Mouse (Mus musculus): ENCODE data around the gene Tead2. TPM values are rescaled to one million over a fixed set of nuclear protein-coding genes. Genes with fewer than 3 reads are reported as not detected.
A peak's percentile ranks its signal among the peaks of the same experiment; 100 is the strongest.

Tead2 gene
- polyA plus RNA-seq, 1 experiment from 2014 or later: 111 TPM

DNA sequence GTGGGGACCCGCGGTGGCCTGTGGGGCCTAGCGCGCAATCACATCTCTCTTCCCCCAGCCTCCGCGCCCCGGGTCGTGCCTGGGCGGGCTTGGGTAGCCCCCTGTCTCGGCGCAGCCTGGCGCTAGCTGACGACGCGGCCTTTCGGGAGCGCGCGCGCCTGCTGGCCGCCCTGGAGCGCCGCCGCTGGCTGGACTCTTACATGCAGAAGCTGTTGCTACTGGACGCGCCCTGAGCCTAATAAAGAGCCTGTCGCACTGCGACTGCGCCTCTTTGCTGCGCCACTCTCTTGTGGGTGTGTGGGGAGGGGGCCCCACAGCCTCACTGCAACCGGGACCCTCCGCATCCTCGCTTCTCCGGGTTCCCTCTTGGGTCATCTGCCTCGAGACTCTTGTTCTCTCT is 34.0 kb upstream of the Tead2 start:
- WGBS: 6% methylated on average over 29 of the region's 35 CpGs
- no peaks in the 10 kb centered on the region for H3K9me3 ChIP-seq (ENCODE audit: control insufficient read depth, low read length)
- H3K4me3 ChIP-seq (ENCODE audit: control insufficient read depth in 1 of 2, insufficient read depth in 1 of 2, low read depth in 1 of 2, low read length in 2 of 2): peak overlapping the region in 1 of 2 experiments; percentile 26; a peak in 2 of 4 replicates
- H3K9ac ChIP-seq (ENCODE audit: low read length): no peak overlapping the region
- H3K36me3 ChIP-seq (ENCODE audit: control insufficient read depth, insufficient read depth, low read length): no peaks in the 10 kb centered on the region
- H3K27ac ChIP-seq (replicated peaks in 1 of 2; ENCODE audit: control insufficient read depth in 1 of 2, insufficient read depth in 1 of 2, low read depth in 2 of 2, low read length in 2 of 2): no peak overlapping the region
- peaks cover 100% of the 10 kb centered on the region for H3K27me3 ChIP-seq (ENCODE audit: control insufficient read depth, insufficient read depth, low read length)
- no peak for ATAC-seq (ENCODE audit: insufficient number of reproducible peaks, insufficient read depth, low FRiP score, low read depth)
- H3K4me1 ChIP-seq (ENCODE audit: control insufficient read depth in 2 of 2, insufficient read depth in 2 of 2, low read length in 2 of 2): peaks cover 5 to 20% of the 10 kb centered on the region in 2 experiments; a peak in 3 of 4 replicates
- peak overlapping the region; percentile 63 for H3K4me2 ChIP-seq (ENCODE audit: low read length)

DNA sequence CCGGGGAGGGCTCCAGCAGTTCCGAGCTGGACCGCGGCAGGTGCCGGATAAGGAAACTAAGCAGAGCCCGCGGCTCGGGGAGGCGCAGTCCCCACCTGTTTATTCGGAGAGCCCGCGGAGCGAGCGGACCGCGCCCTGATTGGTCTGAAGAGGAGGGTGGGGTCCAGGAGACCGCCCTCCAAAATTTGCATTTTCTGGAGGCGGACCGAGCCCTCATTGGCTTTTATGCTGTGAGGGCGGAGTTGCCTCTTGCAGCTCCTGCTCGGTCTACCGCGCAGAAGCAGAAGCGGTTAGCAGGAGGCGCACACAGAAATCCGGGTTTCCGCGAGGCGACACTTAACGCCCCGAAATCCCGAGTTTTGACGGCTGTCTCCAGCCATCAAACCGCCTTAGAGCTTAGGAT is 33.4 kb upstream of the Tead2 start:
- H3K27me3 ChIP-seq (ENCODE audit: control insufficient read depth, insufficient read depth, low read length): peaks cover 99% of the 10 kb centered on the region
- peak overlapping the region; percentile 59; the same call in 1 of the 2 replicates for H3K9ac ChIP-seq (ENCODE audit: low read length)
- H3K36me3 ChIP-seq (ENCODE audit: control insufficient read depth, insufficient read depth, low read length): no peaks in the 10 kb centered on the region
- peak overlapping the region; percentile 26 to 31 for H3K4me3 ChIP-seq (ENCODE audit: control insufficient read depth in 1 of 2, insufficient read depth in 1 of 2, low read depth in 1 of 2, low read length in 2 of 2)
- H3K27ac ChIP-seq (replicated peaks in 1 of 2; ENCODE audit: control insufficient read depth in 1 of 2, insufficient read depth in 1 of 2, low read depth in 2 of 2, low read length in 2 of 2): no peak overlapping the region
- peak; percentile 52; the same call in 1 of the 2 replicates for ATAC-seq (ENCODE audit: insufficient number of reproducible peaks, insufficient read depth, low FRiP score, low read depth)
- WGBS: under 1% methylated on average over 34 of the region's 34 CpGs
- no peaks in the 10 kb centered on the region for H3K9me3 ChIP-seq (ENCODE audit: control insufficient read depth, low read length)
- H3K4me1 ChIP-seq (ENCODE audit: control insufficient read depth in 2 of 2, insufficient read depth in 2 of 2, low read length in 2 of 2): peaks cover 5 to 20% of the 10 kb centered on the region in 2 experiments; a peak in 3 of 4 replicates
- H3K4me2 ChIP-seq (ENCODE audit: low read length): peak overlapping the region; percentile 63

DNA sequence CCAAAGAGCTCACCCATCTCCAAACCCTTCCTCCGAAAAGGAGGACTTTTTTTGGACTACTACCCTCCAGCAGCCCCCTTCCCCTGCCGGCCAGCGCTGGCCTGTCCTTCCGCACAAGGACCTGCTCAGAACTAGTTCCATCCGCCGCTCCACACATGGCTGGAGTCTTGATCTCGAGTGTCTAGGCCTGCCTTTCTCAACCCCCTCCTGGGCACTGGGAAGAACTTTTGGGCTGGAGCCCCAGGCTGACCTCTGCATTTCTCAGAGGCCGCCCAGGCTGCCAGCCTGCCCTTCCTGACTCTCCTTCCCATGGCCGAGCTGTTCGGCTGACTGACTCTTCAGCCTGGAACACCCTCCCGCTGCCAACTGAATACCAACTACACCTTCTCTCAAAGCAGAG is 32.9 kb upstream of the Tead2 start:
- Histone ChIP-seq H3K4me3 (ENCODE audit: control insufficient read depth in 1 of 2, insufficient read depth in 1 of 2, low read depth in 1 of 2, low read length in 2 of 2) (peak overlapping the region; percentile 26 to 31), H3K27ac (replicated peaks in 1 of 2; ENCODE audit: control insufficient read depth in 1 of 2, insufficient read depth in 1 of 2, low read depth in 2 of 2, low read length in 2 of 2) (no peak overlapping the region), H3K4me1 (ENCODE audit: control insufficient read depth in 2 of 2, insufficient read depth in 2 of 2, low read length in 2 of 2) (peaks cover 5 to 20% of the 10 kb centered on the region in 2 experiments; a peak in 3 of 4 replicates), H3K9me3 (ENCODE audit: control insufficient read depth, low read length) (no peaks in the 10 kb centered on the region), H3K4me2 (ENCODE audit: low read length) (peak overlapping the region; percentile 63), H3K9ac (ENCODE audit: low read length) (peak overlapping the region; percentile 59; the same call in 1 of the 2 replicates), H3K36me3 (ENCODE audit: control insufficient read depth, insufficient read depth, low read length) (no peaks in the 10 kb centered on the region), H3K27me3 (ENCODE audit: control insufficient read depth, insufficient read depth, low read length) (peaks cover 97% of the 10 kb centered on the region)
- 15% methylated on average over 11 of the region's 11 CpGs for WGBS
- no peak for ATAC-seq (ENCODE audit: insufficient number of reproducible peaks, insufficient read depth, low FRiP score, low read depth)

DNA sequence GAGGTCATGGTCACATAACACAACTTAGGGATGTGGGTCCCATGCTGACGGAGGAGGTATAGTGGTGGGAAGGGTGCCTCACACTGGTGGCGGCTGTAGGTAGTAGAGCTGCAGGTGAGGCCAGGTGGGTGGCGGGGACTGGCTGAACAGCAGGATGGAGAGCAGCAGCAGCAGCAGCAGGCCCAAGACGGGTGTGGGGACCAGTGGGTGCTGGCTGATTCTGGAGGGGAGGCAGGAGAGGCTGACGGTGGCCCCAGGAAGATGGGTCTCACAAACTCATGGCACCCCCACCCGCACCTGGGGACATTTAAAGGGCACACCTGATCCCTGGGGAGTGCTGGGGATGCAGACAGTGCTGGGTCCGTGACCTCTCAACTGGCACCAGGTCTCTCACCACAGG is 31.9 kb upstream of the Tead2 start:
- Histone ChIP-seq H3K4me2 (ENCODE audit: low read length) (no peak overlapping the region), H3K4me3 (ENCODE audit: control insufficient read depth in 1 of 2, insufficient read depth in 1 of 2, low read depth in 1 of 2, low read length in 2 of 2) (no peak overlapping the region), H3K9ac (ENCODE audit: low read length) (no peak overlapping the region), H3K27ac (replicated peaks in 1 of 2; ENCODE audit: control insufficient read depth in 1 of 2, insufficient read depth in 1 of 2, low read depth in 2 of 2, low read length in 2 of 2) (no peak overlapping the region), H3K9me3 (ENCODE audit: control insufficient read depth, low read length) (no peaks in the 10 kb centered on the region), H3K4me1 (ENCODE audit: control insufficient read depth in 2 of 2, insufficient read depth in 2 of 2, low read length in 2 of 2) (peaks cover 5 to 20% of the 10 kb centered on the region in 2 experiments; a peak in 3 of 4 replicates), H3K36me3 (ENCODE audit: control insufficient read depth, insufficient read depth, low read length) (no peaks in the 10 kb centered on the region), H3K27me3 (ENCODE audit: control insufficient read depth, insufficient read depth, low read length) (peaks cover 96% of the 10 kb centered on the region)
- no peak for ATAC-seq (ENCODE audit: insufficient number of reproducible peaks, insufficient read depth, low FRiP score, low read depth)
- 51% methylated on average over 7 of the region's 7 CpGs for WGBS

GRCm38 (mm10) chr7:45185921-45186320 is 29.6 kb upstream of the Tead2 start:
- H3K27ac ChIP-seq (replicated peaks in 1 of 2; ENCODE audit: control insufficient read depth in 1 of 2, insufficient read depth in 1 of 2, low read depth in 2 of 2, low read length in 2 of 2): no peak overlapping the region
- peaks cover 4 to 17% of the 10 kb centered on the region in 2 experiments; a peak in 3 of 4 replicates for H3K4me1 ChIP-seq (ENCODE audit: control insufficient read depth in 2 of 2, insufficient read depth in 2 of 2, low read length in 2 of 2)
- 55% methylated on average over 7 of the region's 7 CpGs for WGBS
- no peak for ATAC-seq (ENCODE audit: insufficient number of reproducible peaks, insufficient read depth, low FRiP score, low read depth)
- no peaks in the 10 kb centered on the region for H3K36me3 ChIP-seq (ENCODE audit: control insufficient read depth, insufficient read depth, low read length)
- no peak overlapping the region for H3K9ac ChIP-seq (ENCODE audit: low read length)
- no peaks in the 10 kb centered on the region for H3K9me3 ChIP-seq (ENCODE audit: control insufficient read depth, low read length)
- peaks cover 94% of the 10 kb centered on the region for H3K27me3 ChIP-seq (ENCODE audit: control insufficient read depth, insufficient read depth, low read length)
- no peak overlapping the region for H3K4me2 ChIP-seq (ENCODE audit: low read length)
- no peak overlapping the region for H3K4me3 ChIP-seq (ENCODE audit: control insufficient read depth in 1 of 2, insufficient read depth in 1 of 2, low read depth in 1 of 2, low read length in 2 of 2)

DNA sequence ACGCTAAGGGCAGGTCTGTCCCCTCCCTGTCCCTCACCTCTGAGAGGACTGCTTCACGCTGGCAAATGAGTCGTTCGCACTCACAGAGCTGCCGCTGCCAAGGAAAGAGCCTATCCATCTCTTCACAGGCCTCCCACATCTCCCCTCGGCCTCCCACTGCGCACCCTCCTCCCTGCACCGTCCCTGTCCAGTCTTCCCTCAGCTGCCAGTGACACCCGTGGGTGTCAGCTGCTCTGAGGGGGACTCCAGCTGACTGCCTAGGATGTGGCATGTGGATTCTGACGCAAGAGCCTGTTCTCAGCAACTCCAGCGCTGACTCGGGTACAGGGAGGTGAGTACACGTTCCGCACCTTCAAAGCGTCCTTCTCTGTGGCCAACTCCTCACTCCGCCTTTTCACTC is 26.0 kb upstream of the Tead2 start:
- Histone ChIP-seq H3K9me3 (ENCODE audit: control insufficient read depth, low read length) (no peaks in the 10 kb centered on the region), H3K9ac (ENCODE audit: low read length) (no peak overlapping the region), H3K4me2 (ENCODE audit: low read length) (no peak overlapping the region), H3K4me3 (ENCODE audit: control insufficient read depth in 1 of 2, insufficient read depth in 1 of 2, low read depth in 1 of 2, low read length in 2 of 2) (no peak overlapping the region), H3K27me3 (ENCODE audit: control insufficient read depth, insufficient read depth, low read length) (peaks cover 64% of the 10 kb centered on the region), H3K4me1 (ENCODE audit: control insufficient read depth in 2 of 2, insufficient read depth in 2 of 2, low read length in 2 of 2) (peaks cover 7 to 8% of the 10 kb centered on the region in 2 experiments; a peak in 3 of 4 replicates), H3K27ac (replicated peaks in 1 of 2; ENCODE audit: control insufficient read depth in 1 of 2, insufficient read depth in 1 of 2, low read depth in 2 of 2, low read length in 2 of 2) (no peak overlapping the region), H3K36me3 (ENCODE audit: control insufficient read depth, insufficient read depth, low read length) (no peaks in the 10 kb centered on the region)
- 39% methylated on average over 16 of the region's 16 CpGs for WGBS
- ATAC-seq (ENCODE audit: insufficient number of reproducible peaks, insufficient read depth, low FRiP score, low read depth): no peak

- peaks cover 58% of the 10 kb centered on the region for H3K27me3 ChIP-seq (ENCODE audit: control insufficient read depth, insufficient read depth, low read length)
- 84% methylated on average over 6 of the region's 6 CpGs for WGBS
These were observed 25.4 kb upstream of the Tead2 start for GRCm38 (mm10) chr7:45190186-45190585.

DNA sequence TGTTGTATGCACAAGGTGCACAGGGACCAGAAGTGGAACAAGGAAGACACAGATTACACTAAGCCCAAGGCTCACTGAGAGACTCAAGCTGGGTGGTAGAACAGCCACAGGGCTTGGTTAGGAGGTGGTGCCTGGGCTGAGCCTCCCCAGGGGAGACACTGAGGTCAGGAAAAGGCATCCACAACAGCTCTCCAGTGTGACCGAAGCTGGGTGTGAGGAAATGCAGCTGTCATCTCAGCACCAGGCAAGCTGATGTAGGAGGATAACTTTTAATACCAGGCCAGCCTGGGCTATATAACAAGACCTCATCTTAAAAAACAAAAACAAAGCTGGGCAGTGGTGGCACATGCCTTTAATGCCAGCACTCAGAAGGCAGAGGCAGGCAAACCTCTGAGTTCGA is 24.4 kb upstream of the Tead2 start:
- H3K27ac ChIP-seq (replicated peaks in 1 of 2; ENCODE audit: control insufficient read depth in 1 of 2, insufficient read depth in 1 of 2, low read depth in 2 of 2, low read length in 2 of 2): no peak overlapping the region
- no peak for ATAC-seq (ENCODE audit: insufficient number of reproducible peaks, insufficient read depth, low FRiP score, low read depth)
- H3K9me3 ChIP-seq (ENCODE audit: control insufficient read depth, low read length): no peaks in the 10 kb centered on the region
- no peak overlapping the region for H3K4me3 ChIP-seq (ENCODE audit: control insufficient read depth in 1 of 2, insufficient read depth in 1 of 2, low read depth in 1 of 2, low read length in 2 of 2)
- H3K4me2 ChIP-seq (ENCODE audit: low read length): no peak overlapping the region
- H3K9ac ChIP-seq (ENCODE audit: low read length): no peak overlapping the region
- H3K36me3 ChIP-seq (ENCODE audit: control insufficient read depth, insufficient read depth, low read length): no peaks in the 10 kb centered on the region
- peaks cover 15% of the 10 kb centered on the region in 2 experiments; a peak in 3 of 4 replicates for H3K4me1 ChIP-seq (ENCODE audit: control insufficient read depth in 2 of 2, insufficient read depth in 2 of 2, low read length in 2 of 2)
- 56% methylated on average over 2 of the region's 2 CpGs for WGBS
- H3K27me3 ChIP-seq (ENCODE audit: control insufficient read depth, insufficient read depth, low read length): peaks cover 48% of the 10 kb centered on the region

More at GRCm38 (mm10) chr7:45190186-45190585, 25.4 kb upstream of the Tead2 start:
- Histone ChIP-seq H3K4me1 (ENCODE audit: control insufficient read depth in 2 of 2, insufficient read depth in 2 of 2, low read length in 2 of 2) (peaks cover 10 to 11% of the 10 kb centered on the region in 2 experiments; a peak in 3 of 4 replicates), H3K4me2 (ENCODE audit: low read length) (no peak overlapping the region), H3K4me3 (ENCODE audit: control insufficient read depth in 1 of 2, insufficient read depth in 1 of 2, low read depth in 1 of 2, low read length in 2 of 2) (no peak overlapping the region), H3K36me3 (ENCODE audit: control insufficient read depth, insufficient read depth, low read length) (no peaks in the 10 kb centered on the region), H3K9me3 (ENCODE audit: control insufficient read depth, low read length) (no peaks in the 10 kb centered on the region), H3K9ac (ENCODE audit: low read length) (no peak overlapping the region), H3K27ac (replicated peaks in 1 of 2; ENCODE audit: control insufficient read depth in 1 of 2, insufficient read depth in 1 of 2, low read depth in 2 of 2, low read length in 2 of 2) (no peak overlapping the region)
- no peak for ATAC-seq (ENCODE audit: insufficient number of reproducible peaks, insufficient read depth, low FRiP score, low read depth)

All from heart, embryonic 14.5 days (tissue).